Mouse (Mus musculus): ENCODE data around the gene Ckap4. TPM values are rescaled to one million over a fixed set of nuclear protein-coding genes. Genes with fewer than 3 reads are reported as not detected.

The Ckap4 gene
- 10 to 100 TPM; 21.6 to 22.8 TPM for total RNA-seq (2021)
- long read RNA-seq, experiment 1, transcript Ckap4-201 (2 exons, 3,089 nt): major isoform, 55 of 57 reads
- long read RNA-seq, experiment 1, partial matches to known transcripts: 2 of 57 reads
- long read RNA-seq, experiment 1, other reads (novel, unspliced or antisense): 0 of 57 reads
- long read RNA-seq, experiment 2, transcript Ckap4-201 (2 exons, 3,089 nt): major isoform, 36 of 42 reads
- long read RNA-seq, experiment 2, partial matches to known transcripts: 5 of 42 reads
- long read RNA-seq, experiment 2, other reads (novel, unspliced or antisense): 1 of 42 reads

DNA sequence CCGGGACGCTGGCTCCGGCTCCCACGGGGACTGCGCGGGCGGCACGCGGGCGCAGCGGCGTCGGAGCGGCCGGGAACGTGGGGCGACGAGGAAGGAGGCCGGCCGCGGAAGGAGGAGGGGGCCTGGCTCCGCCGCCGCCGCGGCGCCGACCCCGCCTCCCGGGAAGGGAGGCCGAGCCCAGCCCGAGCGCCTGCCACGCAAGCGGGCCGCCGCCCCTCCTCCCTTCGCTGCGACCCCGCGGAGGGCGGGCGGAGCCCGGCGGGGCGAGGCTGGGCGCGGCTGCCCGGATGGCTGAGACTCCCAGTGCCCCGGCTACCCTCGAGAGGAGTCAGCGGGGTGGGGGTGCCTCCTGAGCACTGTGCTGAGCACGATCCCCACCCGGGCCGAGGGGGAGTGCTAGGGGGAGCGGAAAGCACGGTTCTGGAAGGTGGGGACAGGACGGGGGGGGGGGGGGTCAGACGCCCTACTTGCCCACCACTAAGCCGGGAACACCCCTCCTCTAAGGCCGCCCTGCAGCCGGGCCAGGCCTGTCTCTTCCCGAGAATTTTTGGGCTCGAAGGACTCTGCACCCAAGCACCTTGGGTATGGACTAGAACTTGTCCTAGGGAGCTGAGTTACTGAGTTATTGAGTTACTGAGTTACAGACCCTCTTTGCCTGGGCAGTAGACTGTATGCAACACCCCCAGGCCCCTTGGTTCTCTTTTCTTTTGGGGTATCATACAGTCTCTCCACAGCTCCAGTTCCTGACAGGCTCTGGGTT, at the start of gene Ckap4:
Gene Ckap4, minus strand, starts transcription at position 151 of the 760 bp plus-strand sequence.
- intact Hi-C loops (cut with DNase I): loop anchor here (2.0 kb wide), 1 partner anchor 43 kb away; the partner anchor contains the start of gene Tcp11l2
- Histone ChIP-seq H3K27ac (peak within 1 kb of the TSS; percentile 37), H3K4me3 (peak within 1 kb of the TSS; percentile 68)
- no peak for TF ChIP-seq CTCF (IDR thresholded peaks at IDR 0.05)
- DNase-seq (ENCODE audit: extremely low spot score in 1 of 2, low spot score in 2 of 2): peak; percentile 49 to 57

DNA sequence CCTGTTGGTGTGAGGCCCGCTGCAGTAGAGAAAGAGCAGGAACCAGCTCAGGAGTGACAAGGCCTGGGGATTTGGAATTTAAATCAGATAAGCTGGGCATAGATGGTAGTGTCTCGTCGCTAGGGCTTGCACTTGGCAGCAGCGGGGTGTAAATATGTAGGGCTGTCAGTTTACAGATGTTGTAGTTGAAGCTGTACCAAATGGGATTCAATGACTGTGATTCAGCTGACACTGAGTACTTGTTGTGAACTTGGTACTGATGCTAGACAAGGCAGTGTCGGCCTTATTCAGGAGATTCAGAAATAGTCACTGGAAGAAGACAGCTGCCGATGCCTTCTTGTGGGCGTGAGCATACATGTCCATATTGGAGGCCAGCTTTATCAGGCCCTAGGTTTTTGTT, 48.4 kb upstream of the Ckap4 start:
- Histone ChIP-seq H3K27ac (no peak overlapping the region), H3K4me3 (no peak overlapping the region)
- DNase-seq (ENCODE audit: extremely low spot score in 1 of 2, low spot score in 2 of 2): no peak
- intact Hi-C loops (cut with DNase I): no loop called here
- TF ChIP-seq CTCF (IDR thresholded peaks at IDR 0.05): no peak

DNA sequence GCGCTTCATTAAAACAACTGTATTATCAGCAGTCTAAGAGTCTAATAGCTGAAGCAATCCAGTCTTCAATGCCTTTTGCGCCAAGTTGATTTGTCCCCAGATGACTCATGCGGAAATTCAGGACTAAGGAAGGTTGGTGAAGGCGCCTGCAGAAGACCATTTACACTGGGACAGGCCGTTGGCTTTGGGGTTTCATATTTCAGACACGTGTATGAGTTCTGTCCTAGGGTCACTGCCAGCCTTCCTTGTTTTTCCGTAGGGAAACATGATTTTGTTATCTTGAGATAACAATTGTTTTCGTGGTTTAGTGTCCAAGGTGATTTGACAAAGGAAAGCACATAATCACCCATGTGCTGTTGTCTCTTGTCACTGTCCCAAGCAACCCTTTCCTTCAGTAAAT, 47.3 kb upstream of the Ckap4 start:
- TF ChIP-seq CTCF (IDR thresholded peaks at IDR 0.05): no peak
- intact Hi-C loops (cut with DNase I): no loop called here
- H3K4me3 ChIP-seq: no peak overlapping the region

DNA sequence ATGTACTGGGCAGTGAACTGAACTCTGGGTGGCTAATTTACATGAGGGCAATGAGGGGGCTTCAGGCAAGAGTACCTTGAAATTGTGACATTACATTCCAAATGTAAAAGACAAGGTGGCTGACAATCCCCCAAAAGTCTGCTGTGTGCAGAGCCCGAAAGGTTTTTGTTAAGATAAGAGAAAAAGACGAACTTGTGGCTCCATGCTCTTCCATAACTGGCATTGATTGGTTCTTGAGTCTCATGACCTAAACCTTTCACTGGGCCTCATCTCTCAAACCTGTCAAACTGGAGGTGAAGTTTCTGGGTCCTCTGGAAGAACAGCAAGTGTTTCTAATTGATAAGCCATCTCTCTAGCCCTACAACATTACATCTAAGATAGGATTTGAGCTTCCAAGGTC, 45.7 kb upstream of the Ckap4 start:
- Histone ChIP-seq H3K27ac (no peak overlapping the region), H3K4me3 (no peak overlapping the region)
- no peak for DNase-seq (ENCODE audit: extremely low spot score in 1 of 2, low spot score in 2 of 2)
- TF ChIP-seq CTCF (IDR thresholded peaks at IDR 0.05): no peak
- intact Hi-C loops (cut with DNase I): loop anchor here (5.0 kb wide), 1 partner anchor 62 kb away; no protein-coding TSS in a partner anchor

More for the DNA sequence above, 47.3 kb upstream of the Ckap4 start:
- DNase-seq (ENCODE audit: extremely low spot score in 1 of 2, low spot score in 2 of 2): no peak
- no peak overlapping the region for H3K27ac ChIP-seq

DNA sequence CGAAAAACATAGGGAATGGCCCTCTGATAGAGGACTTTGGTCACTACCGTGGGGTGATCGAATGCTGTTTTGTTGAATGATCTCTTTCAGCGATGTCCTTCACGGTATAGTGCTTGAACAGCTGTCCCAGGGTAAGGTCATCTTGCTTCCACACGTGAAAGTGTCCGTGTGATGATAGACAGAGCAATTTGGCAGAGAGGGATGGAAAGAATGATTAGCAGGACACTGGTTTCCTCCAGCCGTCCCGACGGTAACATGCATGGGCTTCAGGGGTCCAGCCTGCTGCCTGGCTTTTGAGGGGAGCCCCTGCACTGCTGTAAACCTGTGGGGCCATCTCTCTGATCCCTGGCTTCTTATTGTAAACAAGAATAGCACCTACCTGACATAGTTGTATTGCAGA, 44.9 kb upstream of the Ckap4 start:
- Histone ChIP-seq H3K4me3 (no peak overlapping the region), H3K27ac (no peak overlapping the region)
- no peak for DNase-seq (ENCODE audit: extremely low spot score in 1 of 2, low spot score in 2 of 2)
- intact Hi-C loops (cut with DNase I): loop anchor here (5.0 kb wide), 1 partner anchor 61 kb away; no protein-coding TSS in a partner anchor
- TF ChIP-seq CTCF (IDR thresholded peaks at IDR 0.05): no peak

DNA sequence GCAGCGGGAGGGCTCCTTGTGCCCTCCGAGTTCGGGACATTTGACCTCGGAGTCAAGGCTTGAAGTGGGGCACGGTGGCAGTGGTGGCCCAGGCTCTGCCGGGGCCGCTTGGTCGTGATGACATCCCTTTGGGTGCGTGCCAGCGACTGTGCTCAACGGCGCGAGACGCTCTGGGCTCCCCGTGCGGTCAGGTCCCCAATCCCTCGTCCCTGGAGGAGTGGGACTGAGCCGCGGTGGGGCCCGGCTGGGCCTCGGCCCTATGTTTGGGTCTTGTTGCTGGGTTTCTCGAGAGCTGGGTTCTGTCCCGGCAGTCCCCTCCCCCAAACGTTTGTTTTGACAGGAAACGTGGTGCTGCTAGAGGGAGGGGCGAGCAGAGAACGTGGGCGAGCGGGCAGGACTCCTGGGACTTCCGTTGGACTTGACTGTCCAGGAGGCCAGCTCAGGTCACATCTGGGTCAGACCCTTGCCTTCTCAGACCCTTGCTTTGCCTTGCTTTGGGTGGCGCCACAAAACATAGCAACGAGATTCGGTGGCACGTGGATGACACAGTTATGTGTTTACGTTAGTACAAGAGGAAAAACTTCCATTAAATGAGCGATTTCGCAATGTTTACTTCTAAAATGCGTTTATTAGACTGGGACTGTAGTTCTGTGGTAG, 43.3 kb upstream of the Ckap4 start:
- Histone ChIP-seq H3K4me3 (peak overlapping the region; percentile 87), H3K27ac (peak overlapping the region; percentile 98)
- DNase-seq (ENCODE audit: extremely low spot score in 1 of 2, low spot score in 2 of 2): peak; percentile 66
- TF ChIP-seq CTCF (IDR thresholded peaks at IDR 0.05): no peak
- intact Hi-C loops (cut with DNase I): loop anchor here (1.0 to 5.0 kb wide), 3 partner anchors 44 to 60 kb away; partner anchors contain the start of gene Polr3b

DNA sequence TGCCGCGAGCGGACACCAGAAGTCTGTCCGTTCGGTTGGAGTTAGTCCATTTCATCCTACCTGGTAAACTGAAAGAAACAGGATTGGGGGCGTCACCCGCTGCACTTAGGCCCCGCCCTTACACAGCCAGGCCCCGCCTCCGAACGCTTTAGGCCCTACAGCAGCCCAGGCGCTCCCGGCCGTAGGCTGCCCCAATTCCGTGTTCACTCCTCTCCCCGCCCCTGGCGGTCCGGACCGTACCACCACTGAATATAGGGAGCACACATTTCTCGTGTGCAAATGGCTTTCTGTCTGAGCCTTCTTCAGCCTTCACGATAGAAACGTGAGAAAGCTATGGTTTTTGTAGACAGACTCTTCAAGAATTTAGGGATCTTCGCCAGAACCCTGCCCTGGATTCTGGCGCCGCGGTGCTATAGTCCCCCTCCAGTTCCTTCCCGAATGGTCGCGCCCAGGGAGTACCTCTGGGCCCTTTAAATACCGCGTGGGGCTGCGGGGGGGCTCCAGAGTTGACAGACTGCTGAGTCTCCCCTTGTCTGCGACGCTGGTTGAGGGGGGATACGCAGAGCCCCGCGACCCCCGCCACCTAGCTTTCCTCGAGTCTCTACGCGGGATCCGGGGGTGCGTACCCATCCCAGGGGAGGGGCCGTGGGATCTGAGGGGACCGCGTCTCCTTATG, 42.7 kb upstream of the Ckap4 start, which contains the start of gene Tcp11l2:
Gene Tcp11l2, plus strand, starts transcription at position 232 of the 676 bp plus-strand sequence.
- Histone ChIP-seq H3K27ac (peak within 1 kb of the TSS; percentile 98), H3K4me3 (peak within 1 kb of the TSS; percentile 87)
- intact Hi-C loops (cut with DNase I): loop anchor here (1.0 to 5.0 kb wide), 4 partner anchors 44 to 136 kb away; partner anchors contain the start of genes Nuak1 and Polr3b
- DNase-seq (ENCODE audit: extremely low spot score in 1 of 2, low spot score in 2 of 2): peak; percentile 87 to 90
- TF ChIP-seq CTCF (IDR thresholded peaks at IDR 0.05): peak; percentile 1; the same call in 1 of the 2 replicates

DNA sequence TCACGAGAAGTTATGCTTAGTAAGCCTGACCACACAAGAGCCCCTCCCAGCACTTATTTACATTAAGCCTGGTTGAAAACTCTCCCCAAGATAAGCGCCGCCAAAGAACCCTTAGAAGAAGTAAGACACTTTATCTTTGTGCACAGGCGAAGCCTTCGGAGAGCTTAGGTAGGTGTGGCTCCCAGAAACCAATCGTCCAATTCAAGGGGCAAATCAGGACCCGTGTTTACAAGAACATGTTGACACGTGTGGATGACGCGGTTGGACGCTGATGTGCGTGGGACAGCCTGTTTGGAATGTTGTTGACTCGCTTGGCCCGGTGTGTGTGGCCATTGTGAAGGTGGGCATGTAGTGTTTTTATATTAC, 42.1 kb upstream of the Ckap4 start:
- TF ChIP-seq CTCF (IDR thresholded peaks at IDR 0.05): no peak
- Histone ChIP-seq H3K4me3 (peak overlapping the region; percentile 87), H3K27ac (peak overlapping the region; percentile 98)
- intact Hi-C loops (cut with DNase I): loop anchor here (1.0 to 5.0 kb wide), 3 partner anchors 43 to 136 kb away; partner anchors contain the start of gene Nuak1
- no peak for DNase-seq (ENCODE audit: extremely low spot score in 1 of 2, low spot score in 2 of 2)

DNA sequence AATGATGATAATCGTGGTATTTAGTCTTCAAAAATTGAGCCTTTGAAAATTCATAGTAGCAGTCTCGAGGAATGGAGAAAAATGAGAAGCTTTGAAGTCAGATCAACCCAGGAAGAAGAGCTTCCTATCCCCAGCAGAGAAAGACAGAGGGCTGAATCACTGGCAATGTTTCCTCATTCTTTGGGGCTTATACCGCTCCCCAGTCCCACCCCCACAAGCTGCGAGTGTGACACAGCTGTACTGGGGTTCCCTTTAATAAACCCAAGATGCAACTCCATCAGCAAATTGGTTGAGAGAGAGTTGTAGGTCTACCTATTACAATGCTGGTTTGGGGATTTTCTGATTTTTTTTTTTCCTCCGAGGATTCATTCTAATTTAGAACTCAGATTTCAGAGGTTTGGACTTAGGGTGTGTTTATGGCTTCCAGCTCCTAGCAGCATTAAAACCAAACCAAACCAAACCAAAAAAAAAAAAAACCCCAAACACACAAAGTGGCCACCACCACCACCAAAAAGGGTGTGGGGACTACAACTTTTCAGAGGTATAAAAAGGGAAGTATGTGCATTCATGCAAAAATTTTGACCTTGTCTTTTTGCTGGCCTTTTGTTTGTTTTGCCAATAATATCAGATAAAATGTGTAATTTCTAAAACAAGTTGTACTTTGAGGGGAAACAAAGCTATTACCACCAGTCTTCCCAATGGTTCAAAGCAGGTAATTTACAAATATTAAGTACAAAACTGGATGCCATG, 40.0 kb upstream of the Ckap4 start:
- intact Hi-C loops (cut with DNase I): no loop called here
- Histone ChIP-seq H3K4me3 (no peak overlapping the region), H3K27ac (no peak overlapping the region)
- no peak for TF ChIP-seq CTCF (IDR thresholded peaks at IDR 0.05)
- no peak for DNase-seq (ENCODE audit: extremely low spot score in 1 of 2, low spot score in 2 of 2)

DNA sequence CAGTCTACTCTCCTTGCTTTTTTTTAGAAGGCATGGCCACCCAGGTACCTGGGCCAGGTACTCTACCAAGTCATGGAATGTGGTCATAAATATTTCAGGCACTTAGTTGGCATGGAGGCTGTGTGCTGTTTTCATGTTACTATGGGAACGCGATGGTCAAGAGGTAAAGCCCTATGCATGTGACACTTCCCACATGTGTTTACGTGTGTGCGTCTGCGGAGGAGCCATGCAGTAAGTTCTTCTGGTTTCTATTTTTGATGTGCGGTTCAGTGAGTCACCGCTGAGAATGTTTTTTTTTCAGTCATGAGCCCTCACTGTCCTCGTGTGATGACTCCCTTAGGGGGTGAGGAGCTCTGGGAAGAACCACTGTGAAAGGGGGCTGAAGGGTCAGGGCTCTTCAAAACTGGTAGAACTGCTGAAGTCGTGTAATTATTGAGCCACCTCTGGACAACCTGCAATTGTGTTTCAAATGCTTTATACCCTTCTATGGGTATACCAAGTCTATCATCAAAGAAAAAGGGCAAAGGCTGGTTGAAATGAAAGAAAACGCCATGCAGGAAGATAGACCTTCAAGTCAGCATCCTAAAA, 37.3 kb upstream of the Ckap4 start:
- intact Hi-C loops (cut with DNase I): no loop called here
- Histone ChIP-seq H3K27ac (no peak overlapping the region), H3K4me3 (no peak overlapping the region)
- no peak for TF ChIP-seq CTCF (IDR thresholded peaks at IDR 0.05)
- DNase-seq (ENCODE audit: extremely low spot score in 1 of 2, low spot score in 2 of 2): no peak

Data from left cerebral cortex, adult 2 months (tissue).